13 mouse cellular contexts compared by ENCODE assay signal in genomic region chr4:105845998-105846989, GRCm38 (mm10). TPM values are rescaled to one million over a fixed set of nuclear protein-coding genes. Genes with fewer than 3 reads are reported as not detected.
"Had no signal": no experiment of that assay in that cellular context is flagged by ENCODE, and none has a peak within 500 bp of the region (broad histone marks: within the 10 kb centered on the region; RNA-seq: fewer than 3 reads in every experiment).

No protein-coding gene starts in this region.

RNA-seq across cellular contexts. Expression of gene Gm12728, which starts 56.6 kb away (rescaled TPM):
- total RNA-seq: hindbrain, postnatal 0 days; layer of hippocampus, adult 2 months; layer of hippocampus, postnatal 10 days; left cerebral cortex, postnatal 36 days; megakaryocyte, adult 5-6 weeks had no signal
- polyA plus RNA-seq: hindbrain, postnatal 0 days; intestine, postnatal 0 days; liver, embryonic 11.5 days; liver, embryonic 16.5 days; midbrain, embryonic 10.5 days; myocyte; neural tube, embryonic 11.5 days; neural tube, embryonic 15.5 days; thymus, postnatal 0 days had no signal
